Mouse (Mus musculus) kidney, embryonic 16.5 days (tissue): ENCODE results near the gene Ccr1. TPM values are rescaled to one million over a fixed set of nuclear protein-coding genes. Genes with fewer than 3 reads are reported as not detected.

ENCODE experiments used
- ATAC-seq: fragments of 200-750 bp; cut with Nextera tagmentation; 2 replicates; pipeline ENCODE4 v1.8.0; 2017; ENCODE audit warnings: moderate TSS enrichment; ENCODE audit not compliant: low FRiP score, low TSS enrichment
- H3K27ac ChIP-seq: fragments of 300-500 bp; sonication (generic); 2 replicates; pipeline ENCODE4 v1.5.1; 2014; ENCODE audit warnings: low read length
- H3K27me3 ChIP-seq: fragments of 300-500 bp; sonication (generic); 2 replicates; pipeline ENCODE4 v1.6.1; 2014; ENCODE audit warnings: low read length, control low read depth, mixed read lengths; ENCODE audit not compliant: insufficient read depth
- H3K36me3 ChIP-seq: fragments of 300-500 bp; sonication (generic); 2 replicates; pipeline ENCODE4 v1.6.1; 2014; ENCODE audit warnings: low read length, control low read depth, mixed read lengths; ENCODE audit not compliant: insufficient read depth
- H3K4me1 ChIP-seq: fragments of 300-500 bp; sonication (generic); 2 replicates; pipeline ENCODE4 v1.6.1; 2014; ENCODE audit warnings: low read length, control low read depth, mixed read lengths; ENCODE audit not compliant: insufficient read depth
- H3K4me2 ChIP-seq: fragments of 300-500 bp; sonication (generic); replicated peaks from 2 replicates; pipeline ENCODE4 v1.6.1; 2014; ENCODE audit warnings: low read depth, low read length
- H3K4me3 ChIP-seq: fragments of 300-500 bp; sonication (generic); 2 replicates; pipeline ENCODE4 v1.5.1; 2014; ENCODE audit warnings: mild to moderate bottlenecking, low read length
- H3K9ac ChIP-seq: fragments of 300-500 bp; sonication (generic); replicated peaks from 2 replicates; pipeline ENCODE4 v1.6.1; 2014; ENCODE audit warnings: low read length
- H3K9me3 ChIP-seq: fragments of 300-500 bp; sonication (generic); 2 replicates; pipeline ENCODE4 v1.6.1; 2016; ENCODE audit warnings: low read length, control low read depth
- WGBS: fragments of 180-500 bp; shearing (Covaris S2); extraction: QIAGEN DNeasy Blood & Tissue Kit; methylation state at CpG from one replicate; pipeline ENCODE4 v1.1.7; 2014; 5-methylcytosine and 5-hydroxymethylcytosine counted together
- polyA plus RNA-seq: library from polyadenylated mRNA; unstranded; fragments of >200 nt; fragmentation: Nextera tagmentation; extraction: Ambion mirVana; gene quantifications from 2 replicates; pipeline ENCODE4 v1.2.1, GENCODE M21; 2015

Ccr1 gene
- 2.0 and 2.5 TPM in 2 replicates for polyA plus RNA-seq

GRCm38 (mm10) chr9:123968290-123968912 lies at the start of gene Ccr1:
Gene Ccr1, minus strand, starts transcription at chr9:123968692.
- H3K9me3 ChIP-seq, result no peaks in the 10 kb centered on the region
- H3K36me3 ChIP-seq, result no peaks in the 10 kb centered on the region
- no peak within 1 kb of the TSS for H3K27ac ChIP-seq
- H3K4me1 ChIP-seq, result no peaks in the 10 kb centered on the region
- H3K4me2 ChIP-seq, result no peak within 1 kb of the TSS
- H3K9ac ChIP-seq, result no peak within 1 kb of the TSS
- no peak for ATAC-seq
- no peak within 1 kb of the TSS for H3K4me3 ChIP-seq
- 74% methylated on average over 1 of the region's 1 CpGs for WGBS
- H3K27me3 ChIP-seq, result no peaks in the 10 kb centered on the region

- no peak overlapping the region for H3K9ac ChIP-seq
- no peaks in the 10 kb centered on the region for H3K36me3 ChIP-seq
- H3K4me3 ChIP-seq, result no peak overlapping the region
- H3K27ac ChIP-seq, result no peak overlapping the region
- H3K4me2 ChIP-seq, result no peak overlapping the region
- H3K9me3 ChIP-seq, result no peaks in the 10 kb centered on the region
- no peaks in the 10 kb centered on the region for H3K27me3 ChIP-seq
- 63% methylated on average over 2 of the region's 2 CpGs for WGBS
- no peaks in the 10 kb centered on the region for H3K4me1 ChIP-seq
- no peak for ATAC-seq
These were observed 47.6 kb upstream of the Ccr1 start for GRCm38 (mm10) chr9:124016048-124016447.

DNA sequence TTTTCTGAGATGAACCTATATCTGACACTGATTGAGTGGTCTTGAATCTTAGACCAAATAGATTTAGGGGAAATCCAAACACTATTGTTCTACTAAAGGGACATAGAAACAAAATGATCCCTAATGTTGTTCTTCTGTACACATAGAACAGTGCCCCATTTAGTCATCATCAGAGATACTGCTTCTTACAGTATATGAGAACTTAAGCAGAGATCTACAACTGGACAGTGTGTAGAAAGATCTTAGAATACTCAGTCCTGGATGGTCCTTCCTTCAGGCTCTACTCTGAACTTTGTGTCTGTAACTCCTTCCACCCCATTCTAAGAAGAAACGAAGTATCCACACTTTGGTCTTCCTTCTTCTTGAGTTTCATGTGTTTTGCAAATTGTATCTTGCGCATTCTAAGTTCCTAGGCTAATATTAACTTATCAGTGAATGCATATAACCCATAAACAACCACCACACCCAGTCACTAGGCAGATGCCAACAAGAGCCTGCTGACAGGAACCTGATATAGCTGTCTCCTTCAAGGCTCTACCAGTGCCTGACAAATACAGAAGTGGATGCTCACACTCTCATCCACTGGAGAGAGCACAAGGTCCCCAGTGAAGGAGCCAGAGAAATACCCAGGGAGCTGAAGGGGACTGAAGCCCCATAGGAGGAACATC lies 46.6 kb upstream of the Ccr1 start:
- no peaks in the 10 kb centered on the region for H3K9me3 ChIP-seq
- no peaks in the 10 kb centered on the region for H3K27me3 ChIP-seq
- no peaks in the 10 kb centered on the region for H3K4me1 ChIP-seq
- H3K36me3 ChIP-seq, result no peaks in the 10 kb centered on the region
- no peak overlapping the region for H3K4me2 ChIP-seq
- H3K9ac ChIP-seq, result no peak overlapping the region
- 85% methylated on average over 2 of the region's 2 CpGs for WGBS
- H3K27ac ChIP-seq, result no peak overlapping the region
- no peak for ATAC-seq
- H3K4me3 ChIP-seq, result no peak overlapping the region

- no peak overlapping the region for H3K4me2 ChIP-seq
- no peak overlapping the region for H3K9ac ChIP-seq
- H3K27ac ChIP-seq, result no peak overlapping the region
- no peak for ATAC-seq
- H3K9me3 ChIP-seq, result no peaks in the 10 kb centered on the region
- H3K27me3 ChIP-seq, result no peaks in the 10 kb centered on the region
- WGBS, result 86% methylated on average over 3 of the region's 3 CpGs
- no peak overlapping the region for H3K4me3 ChIP-seq
- H3K4me1 ChIP-seq, result no peaks in the 10 kb centered on the region
- no peaks in the 10 kb centered on the region for H3K36me3 ChIP-seq
These were observed 44.8 kb upstream of the Ccr1 start for GRCm38 (mm10) chr9:124013270-124013669.

DNA sequence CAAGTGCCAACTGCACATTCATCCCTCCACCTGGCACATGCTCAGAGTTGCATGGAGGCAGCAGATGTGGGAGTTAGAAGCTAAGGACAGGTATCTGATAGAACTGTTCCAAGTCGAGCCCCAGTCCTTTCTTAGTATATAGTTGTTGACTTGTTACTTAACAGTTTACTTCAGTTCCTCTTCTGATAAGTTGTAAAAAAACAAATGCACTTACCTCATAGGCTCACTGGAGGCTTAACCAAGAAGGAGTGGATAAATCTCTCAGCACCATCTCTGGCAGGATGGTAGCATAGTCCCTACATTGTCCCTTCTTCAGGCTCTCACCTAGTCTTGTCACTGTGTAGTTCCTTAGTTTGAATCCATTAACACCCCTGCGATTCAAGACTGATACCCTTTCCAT lies 44.2 kb upstream of the Ccr1 start:
- H3K4me2 ChIP-seq, result no peak overlapping the region
- no peak for ATAC-seq
- no peak overlapping the region for H3K4me3 ChIP-seq
- H3K27ac ChIP-seq, result no peak overlapping the region
- no peaks in the 10 kb centered on the region for H3K4me1 ChIP-seq
- WGBS, result 67% methylated on average over 2 of the region's 2 CpGs
- no peaks in the 10 kb centered on the region for H3K36me3 ChIP-seq
- H3K9me3 ChIP-seq, result no peaks in the 10 kb centered on the region
- H3K27me3 ChIP-seq, result no peaks in the 10 kb centered on the region
- H3K9ac ChIP-seq, result no peak overlapping the region

DNA sequence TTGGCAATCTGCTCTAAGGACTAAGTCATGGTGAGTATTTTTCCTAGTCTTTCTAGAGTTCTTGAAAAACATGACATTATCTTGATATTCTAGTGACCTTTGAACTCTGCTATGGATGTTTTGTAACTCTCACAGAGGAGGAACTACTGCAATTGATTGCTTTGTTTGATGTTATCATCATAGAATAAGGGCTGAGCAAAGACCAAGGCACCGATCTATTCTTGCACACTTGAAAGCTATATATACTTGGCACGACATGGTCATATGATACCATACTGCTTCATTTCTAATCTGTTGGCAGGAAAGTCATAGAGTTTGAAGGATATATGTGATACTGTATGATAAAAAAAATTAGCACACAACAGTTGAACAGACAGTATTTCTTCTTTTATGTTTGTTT lies 31.3 kb upstream of the Ccr1 start:
- ATAC-seq, result no peak
- H3K9me3 ChIP-seq, result no peaks in the 10 kb centered on the region
- no peaks in the 10 kb centered on the region for H3K27me3 ChIP-seq
- no peak overlapping the region for H3K4me3 ChIP-seq
- no peaks in the 10 kb centered on the region for H3K36me3 ChIP-seq
- WGBS, result 74% methylated on average over 2 of the region's 2 CpGs
- no peak overlapping the region for H3K27ac ChIP-seq
- H3K9ac ChIP-seq, result no peak overlapping the region
- no peak overlapping the region for H3K4me2 ChIP-seq
- no peaks in the 10 kb centered on the region for H3K4me1 ChIP-seq

- H3K4me1 ChIP-seq, result no peaks in the 10 kb centered on the region
- ATAC-seq, result no peak
- no peaks in the 10 kb centered on the region for H3K9me3 ChIP-seq
- 66% methylated on average over 3 of the region's 3 CpGs for WGBS
- no peaks in the 10 kb centered on the region for H3K36me3 ChIP-seq
- no peak overlapping the region for H3K4me3 ChIP-seq
- H3K9ac ChIP-seq, result no peak overlapping the region
- H3K27ac ChIP-seq, result no peak overlapping the region
- no peaks in the 10 kb centered on the region for H3K27me3 ChIP-seq
- no peak overlapping the region for H3K4me2 ChIP-seq
These were observed 29.2 kb upstream of the Ccr1 start for GRCm38 (mm10) chr9:123997719-123998118.

DNA sequence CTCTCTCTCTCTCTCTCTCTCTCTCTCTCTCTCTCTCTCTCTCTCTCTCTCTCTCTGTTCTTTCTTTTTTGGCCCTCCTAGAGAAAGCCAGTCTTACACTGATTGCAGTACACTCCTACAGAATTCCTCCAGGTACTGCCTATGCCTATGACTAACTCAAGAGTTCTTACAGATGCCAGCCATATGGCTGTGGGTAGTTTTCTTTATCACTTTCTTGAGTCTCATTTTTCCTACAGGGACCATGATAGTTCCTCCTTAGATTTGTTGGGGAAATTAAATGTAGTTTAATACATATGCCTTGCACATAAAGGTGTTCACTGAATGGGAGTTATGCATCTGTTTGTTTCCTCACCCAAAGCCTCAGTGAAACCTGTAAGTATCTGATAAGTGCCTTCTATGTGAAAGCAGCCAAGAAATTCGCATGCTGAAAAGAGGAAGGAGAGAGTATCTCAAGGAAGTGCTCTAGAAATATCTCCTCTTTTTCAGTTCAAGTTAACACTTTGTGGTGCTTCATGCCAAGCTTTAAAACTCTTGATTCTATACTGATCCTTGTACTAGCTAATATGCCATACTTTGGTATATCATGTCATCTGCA lies 22.9 kb upstream of the Ccr1 start:
- H3K4me1 ChIP-seq, result no peaks in the 10 kb centered on the region
- no peak overlapping the region for H3K27ac ChIP-seq
- H3K4me3 ChIP-seq, result no peak overlapping the region
- no peaks in the 10 kb centered on the region for H3K27me3 ChIP-seq
- H3K9me3 ChIP-seq, result no peaks in the 10 kb centered on the region
- ATAC-seq, result no peak
- H3K9ac ChIP-seq, result no peak overlapping the region
- 52% methylated on average over 1 of the region's 1 CpGs for WGBS
- H3K4me2 ChIP-seq, result no peak overlapping the region
- H3K36me3 ChIP-seq, result no peaks in the 10 kb centered on the region

DNA sequence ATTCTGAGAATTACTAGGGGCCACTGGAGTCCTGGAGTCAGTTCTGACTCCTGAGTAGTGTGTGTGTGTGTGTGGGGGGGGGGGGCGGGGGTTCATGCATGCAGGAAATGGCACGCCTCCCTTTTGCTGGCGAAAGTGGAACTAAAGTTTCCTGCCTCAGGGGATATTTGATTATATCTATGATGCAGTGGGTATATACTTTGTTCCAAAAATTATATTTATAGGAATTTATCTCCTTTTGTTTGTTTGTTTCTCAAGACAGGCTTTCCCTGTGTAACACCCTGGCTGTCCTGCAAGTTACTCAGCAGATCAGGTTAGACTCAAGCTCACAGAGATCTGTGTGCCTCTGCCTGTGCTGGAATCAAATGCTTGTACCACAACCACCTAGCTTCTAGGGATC lies 21.2 kb upstream of the Ccr1 start:
- no peaks in the 10 kb centered on the region for H3K36me3 ChIP-seq
- H3K27me3 ChIP-seq, result no peaks in the 10 kb centered on the region
- H3K9me3 ChIP-seq, result no peaks in the 10 kb centered on the region
- H3K4me2 ChIP-seq, result no peak overlapping the region
- H3K4me3 ChIP-seq, result no peak overlapping the region
- WGBS, result 63% methylated on average over 3 of the region's 3 CpGs
- ATAC-seq, result no peak
- no peak overlapping the region for H3K9ac ChIP-seq
- H3K4me1 ChIP-seq, result no peaks in the 10 kb centered on the region
- no peak overlapping the region for H3K27ac ChIP-seq

DNA sequence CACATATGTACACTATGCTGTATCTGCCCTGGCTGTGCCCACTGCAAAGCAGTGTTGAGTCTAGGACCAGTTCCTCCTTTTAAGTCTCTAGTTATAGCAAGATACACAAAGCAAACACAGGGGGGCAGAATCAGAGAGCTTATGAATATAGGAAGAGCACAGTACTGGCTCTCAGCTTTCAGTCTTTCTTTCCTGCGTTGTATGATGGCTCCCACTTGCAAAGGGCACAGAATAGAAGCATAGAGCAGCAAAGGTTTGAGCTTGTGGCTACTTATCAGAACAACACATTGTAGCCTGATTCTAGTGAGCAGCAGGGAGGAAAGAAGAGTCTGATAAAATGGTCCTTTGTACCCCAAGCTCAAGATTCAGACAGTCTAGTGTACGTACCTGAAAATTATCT lies 17.7 kb upstream of the Ccr1 start:
- Histone ChIP-seq H3K4me1 (no peaks in the 10 kb centered on the region), H3K36me3 (no peaks in the 10 kb centered on the region), H3K9me3 (no peaks in the 10 kb centered on the region), H3K9ac (no peak overlapping the region), H3K4me3 (no peak overlapping the region), H3K4me2 (no peak overlapping the region), H3K27me3 (no peaks in the 10 kb centered on the region), H3K27ac (no peak overlapping the region)
- no peak for ATAC-seq
- 75% methylated on average over 2 of the region's 2 CpGs for WGBS
